Mouse (Mus musculus): Measurements from ENCODE around the gene Gpr179.

Gene Gpr179

DNA sequence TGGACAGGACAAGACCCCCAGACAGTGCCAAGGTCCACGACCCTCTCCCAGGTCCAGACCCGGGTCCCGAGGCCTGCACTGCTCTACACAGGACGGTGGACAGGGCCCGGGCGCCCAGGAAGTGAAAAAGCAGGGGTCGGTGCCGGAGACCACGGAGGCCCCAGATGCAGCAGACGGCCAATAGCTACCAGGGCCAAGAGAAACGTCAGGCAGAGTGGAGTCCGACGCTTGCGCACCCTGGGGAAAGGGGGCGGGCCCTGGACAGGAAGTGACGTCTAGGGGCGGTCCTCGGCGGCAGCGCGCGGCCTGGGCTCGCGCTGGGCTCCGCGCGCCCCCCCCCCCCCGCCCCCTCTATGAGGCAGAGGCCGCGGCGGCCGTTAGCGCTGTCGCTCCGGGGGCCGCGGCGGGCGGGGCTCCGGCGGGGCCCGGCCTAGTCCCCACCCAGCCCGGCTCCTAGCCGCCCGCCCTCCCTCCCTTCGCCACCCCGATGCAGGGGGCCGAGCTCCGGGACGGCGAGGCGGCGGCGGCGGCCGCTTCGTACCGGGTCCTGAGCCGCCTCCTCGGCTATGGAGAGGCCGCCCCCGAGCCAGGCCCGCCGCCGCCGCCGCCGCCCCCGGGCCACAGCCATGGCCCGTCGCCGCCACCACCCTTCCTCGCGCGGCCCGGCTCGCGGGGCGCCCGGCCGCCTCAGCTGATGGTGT is 10.2 kb upstream of the Gpr179 start, which contains the start of gene Socs7:
Gene Socs7 (plus strand): TSS at position 604 of the 701 bp plus-strand sequence.
- in situ Hi-C loops (cut with MboI; ENCODE audit: unreplicated experiment in 2 of 2), result loop anchor here (5.0 kb wide), 1 partner anchor 110 kb away; no protein-coding TSS in a partner anchor

DNA sequence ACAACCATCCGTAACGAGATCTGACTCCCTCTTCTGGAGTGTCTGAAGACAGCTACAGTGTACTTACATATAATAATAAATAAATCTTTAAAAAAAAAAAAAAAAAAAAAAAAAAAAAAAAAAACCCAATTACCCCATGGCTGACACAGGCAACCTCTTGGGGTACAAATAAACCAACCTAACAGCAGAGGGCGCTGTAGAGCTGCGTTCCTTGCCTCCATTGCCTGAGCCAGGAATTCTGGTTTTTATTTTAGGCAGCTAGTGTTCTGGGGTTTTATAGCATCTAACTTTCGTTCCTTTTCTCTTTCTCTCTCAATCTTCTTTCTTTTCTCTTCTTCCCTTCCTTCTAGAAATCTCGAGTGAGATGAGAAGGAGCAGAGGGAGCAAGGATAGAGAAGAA is 5.8 kb upstream of the Gpr179 start:
- in situ Hi-C loops (cut with MboI; ENCODE audit: unreplicated experiment in 2 of 2), result loop anchor here (5.0 kb wide), 3 partner anchors 40 to 265 kb away; no protein-coding TSS in a partner anchor

DNA sequence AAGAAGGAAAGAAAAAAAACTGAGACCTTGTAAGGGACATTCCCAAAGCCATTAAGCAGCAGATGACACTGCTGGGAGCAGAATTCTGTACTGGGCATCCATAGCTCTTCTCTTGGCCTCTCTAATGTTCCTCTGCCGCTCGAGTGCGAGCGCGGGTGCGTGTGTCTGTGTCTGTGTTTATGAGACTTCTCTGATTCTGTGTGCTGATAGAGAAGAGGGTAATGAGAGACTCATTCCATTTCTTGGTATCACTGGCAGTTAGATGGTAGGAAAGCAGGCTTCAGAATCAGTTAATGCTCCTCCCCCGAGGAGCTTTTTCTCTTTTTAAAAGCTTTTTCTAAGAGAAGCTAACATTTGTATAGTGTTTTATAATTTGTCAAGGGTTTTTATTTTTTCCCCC is 3.4 kb upstream of the Gpr179 start:
- in situ Hi-C loops (cut with MboI; ENCODE audit: unreplicated experiment in 2 of 2), result loop anchor here (5.0 kb wide), 3 partner anchors 42 to 267 kb away; no protein-coding TSS in a partner anchor

DNA sequence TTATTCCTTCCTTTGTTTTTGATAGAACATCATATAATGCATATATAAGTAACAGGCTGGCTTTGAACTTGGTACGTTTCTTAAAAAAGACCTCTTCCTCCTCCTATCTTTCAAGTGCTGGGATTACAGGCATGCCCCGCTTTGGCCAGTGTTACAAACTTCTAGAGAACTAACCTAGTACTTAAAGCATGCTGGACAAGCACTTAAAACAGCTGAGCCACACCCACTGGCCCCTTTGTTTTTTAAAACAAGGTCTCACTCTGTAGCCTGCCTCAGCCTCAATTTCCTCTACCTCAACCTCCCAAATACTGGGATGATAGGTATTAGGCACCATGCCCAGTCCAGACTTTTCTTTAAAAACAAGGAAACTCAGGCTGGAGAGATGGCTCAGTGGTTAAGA is 2.8 kb upstream of the Gpr179 start:
- in situ Hi-C loops (cut with MboI; ENCODE audit: unreplicated experiment in 2 of 2), result loop anchor here (5.0 kb wide), 3 partner anchors 43 to 268 kb away; no protein-coding TSS in a partner anchor

DNA sequence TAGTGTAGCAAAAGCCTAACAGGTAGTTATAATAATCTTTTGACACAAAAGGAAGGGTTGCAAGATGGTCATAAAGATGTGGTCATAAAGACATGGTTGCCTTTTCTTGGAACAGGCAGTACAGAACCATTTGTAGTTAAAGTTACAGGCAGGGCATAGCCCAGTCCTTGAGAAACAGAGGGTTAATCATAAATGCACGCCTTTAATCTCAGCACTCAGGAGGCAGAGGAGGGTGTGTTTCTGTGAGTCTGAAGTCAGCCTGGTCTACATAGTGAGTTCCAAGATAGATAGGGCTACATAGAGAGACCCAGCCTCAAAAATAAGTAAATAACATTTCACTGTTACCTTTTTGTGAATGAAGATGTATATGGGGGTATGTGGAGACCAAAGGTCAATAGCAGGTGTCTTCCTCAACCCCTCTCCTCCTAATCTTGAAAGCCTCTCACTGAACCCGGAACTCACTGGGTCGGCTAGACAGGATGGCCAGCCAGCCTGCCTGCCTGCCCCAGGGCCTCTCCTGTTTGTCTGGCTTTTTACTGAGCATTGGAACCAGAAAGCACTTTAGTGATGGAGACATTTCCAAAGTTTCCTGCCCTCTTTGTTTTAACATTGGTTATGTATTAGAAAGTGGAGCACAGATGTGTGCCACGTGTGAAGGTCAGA is 1.2 kb upstream of the Gpr179 start:
- in situ Hi-C loops (cut with MboI; ENCODE audit: unreplicated experiment in 2 of 2), result no loop called here

DNA sequence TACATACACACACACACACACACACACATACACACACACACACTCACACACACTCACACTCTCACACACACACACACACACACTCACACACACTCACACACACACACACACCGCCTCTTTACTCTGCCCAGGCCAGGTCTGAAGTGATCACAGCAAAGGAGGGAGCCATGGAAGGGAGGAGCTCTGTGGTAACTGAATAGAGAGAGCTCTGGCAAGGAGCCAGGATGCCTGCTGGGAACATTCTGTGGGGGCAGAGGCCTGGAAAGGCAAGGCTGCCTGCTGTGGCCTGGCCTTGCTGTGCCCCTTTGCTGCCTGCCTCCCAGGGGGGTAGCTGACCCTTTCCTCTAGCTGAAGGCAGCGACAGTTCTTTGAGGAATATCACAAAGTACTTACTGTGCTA is 1.8 kb downstream of the Gpr179 start:
- in situ Hi-C loops (cut with MboI; ENCODE audit: unreplicated experiment in 2 of 2), result no loop called here

DNA sequence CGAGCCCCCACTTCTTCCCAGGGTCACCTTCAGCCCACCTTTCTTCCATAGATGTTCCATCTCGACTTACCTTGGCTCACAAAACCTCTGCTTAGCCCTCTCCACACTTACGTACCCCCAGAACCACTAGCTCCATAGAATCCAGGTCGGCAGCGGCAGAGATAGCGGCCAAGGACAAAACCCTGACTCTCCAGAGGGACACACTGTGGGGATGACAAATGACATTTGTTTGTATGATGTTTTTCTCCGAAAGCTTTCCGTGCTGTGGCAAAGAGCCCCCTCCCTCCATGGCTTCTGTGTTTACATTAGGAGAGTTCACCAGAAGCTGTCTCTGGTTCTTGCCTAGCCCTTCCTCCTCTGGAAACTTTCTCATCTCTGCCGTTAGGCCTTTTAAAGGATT is 4.6 kb downstream of the Gpr179 start:
- in situ Hi-C loops (cut with MboI; ENCODE audit: unreplicated experiment in 2 of 2), result no loop called here

DNA sequence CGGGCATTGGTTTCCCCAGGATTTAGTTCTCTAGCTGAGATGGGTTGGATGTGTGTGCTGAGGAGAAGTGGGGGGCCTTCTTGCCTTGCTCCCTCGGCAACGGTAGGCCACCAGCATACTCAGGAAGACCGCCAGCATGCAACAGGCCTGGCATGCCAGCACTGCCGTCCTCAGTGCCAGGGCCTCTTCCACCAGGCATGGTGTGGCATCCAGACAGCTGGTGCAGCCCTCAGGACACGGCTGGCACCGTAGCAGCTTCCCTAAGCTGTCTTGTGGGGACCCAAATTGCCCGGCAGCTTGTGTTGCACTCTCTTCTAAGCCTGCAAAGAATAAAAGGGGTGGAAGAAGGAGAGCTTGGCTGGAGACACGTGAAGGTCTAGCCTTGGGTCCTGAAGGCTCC is 5.5 kb downstream of the Gpr179 start:
- in situ Hi-C loops (cut with MboI; ENCODE audit: unreplicated experiment in 2 of 2), result no loop called here

DNA sequence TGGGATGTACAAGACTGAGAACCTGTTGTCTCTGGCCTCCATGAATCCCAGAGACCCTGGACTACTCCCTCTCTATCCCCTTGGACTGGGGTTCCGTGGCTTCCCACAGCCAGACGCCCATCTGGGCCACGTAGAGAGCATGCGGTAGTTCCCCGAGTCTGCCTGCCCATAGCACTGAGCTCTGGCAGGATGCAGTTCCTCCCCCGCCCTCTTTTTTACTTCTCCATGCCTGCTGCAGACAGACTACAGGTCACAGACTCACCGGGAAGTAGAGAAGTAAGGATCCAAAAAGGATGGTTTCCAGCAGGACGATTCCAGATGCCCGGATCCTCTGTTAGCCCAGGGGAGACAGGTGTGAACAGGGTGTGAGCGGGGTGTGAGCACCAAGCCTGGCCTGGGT is 6.4 kb downstream of the Gpr179 start:
- in situ Hi-C loops (cut with MboI; ENCODE audit: unreplicated experiment in 2 of 2), result no loop called here

DNA sequence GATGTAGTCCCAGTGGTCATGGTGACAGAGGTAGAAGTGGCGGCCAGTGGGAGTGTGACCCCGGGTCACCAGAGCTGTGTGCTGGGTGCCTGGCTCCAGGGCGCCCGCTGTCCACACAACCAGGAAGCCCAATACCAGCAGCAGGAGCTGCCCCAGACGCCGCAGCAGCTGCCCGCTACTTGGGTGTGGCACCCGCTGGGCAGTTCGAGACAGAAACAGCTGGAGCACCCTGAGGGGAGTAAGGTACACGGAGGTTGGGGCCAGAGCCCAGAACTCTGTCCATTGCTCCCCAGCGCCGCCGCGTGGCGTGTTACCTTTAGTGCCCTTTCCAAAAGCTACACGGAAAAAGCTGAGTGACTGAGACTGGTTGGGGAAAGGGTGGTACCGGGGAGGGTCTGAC is 8.3 kb downstream of the Gpr179 start:
- in situ Hi-C loops (cut with MboI; ENCODE audit: unreplicated experiment in 2 of 2), result no loop called here

DNA sequence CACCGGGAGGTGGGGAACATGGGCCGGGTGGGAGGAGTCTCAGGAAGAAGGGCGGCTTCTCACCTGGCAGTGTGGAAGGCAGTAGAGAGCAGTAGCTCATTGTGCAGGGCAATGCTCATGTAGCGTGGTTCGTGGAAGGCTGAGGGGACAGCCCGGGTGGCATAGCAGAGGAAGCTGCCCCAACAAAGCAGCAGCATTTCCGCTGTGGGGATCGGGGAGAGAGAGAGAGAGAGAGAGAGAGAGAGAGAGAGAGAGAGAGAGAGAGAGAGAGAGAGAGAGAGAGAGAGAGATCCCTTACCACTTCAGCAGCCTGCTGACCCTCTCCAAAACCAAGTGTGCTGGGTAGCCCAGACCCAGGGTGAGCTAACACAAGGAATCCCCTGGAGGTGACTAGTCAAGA is 8.7 kb downstream of the Gpr179 start:
- in situ Hi-C loops (cut with MboI; ENCODE audit: unreplicated experiment in 2 of 2), result no loop called here

DNA sequence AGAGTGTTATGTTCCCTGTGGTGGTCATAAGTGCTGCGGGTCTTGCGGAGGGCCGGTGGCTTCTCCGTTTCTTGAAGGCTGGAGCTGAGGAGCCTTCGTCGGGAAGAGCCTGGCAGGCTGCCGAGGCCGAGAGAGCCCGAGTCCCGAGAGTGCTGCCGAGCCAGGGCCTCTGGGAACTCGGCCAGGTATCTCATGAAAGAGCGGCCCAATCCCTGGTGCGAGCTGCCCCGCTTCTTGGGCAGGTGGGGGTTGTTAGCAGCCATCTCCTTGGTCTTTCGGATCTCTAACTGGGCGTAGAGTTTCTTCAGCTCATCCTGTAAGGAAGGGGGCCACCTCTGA is 12.9 kb downstream of the Gpr179 start:
- in situ Hi-C loops (cut with MboI; ENCODE audit: unreplicated experiment in 2 of 2), result no loop called here

DNA sequence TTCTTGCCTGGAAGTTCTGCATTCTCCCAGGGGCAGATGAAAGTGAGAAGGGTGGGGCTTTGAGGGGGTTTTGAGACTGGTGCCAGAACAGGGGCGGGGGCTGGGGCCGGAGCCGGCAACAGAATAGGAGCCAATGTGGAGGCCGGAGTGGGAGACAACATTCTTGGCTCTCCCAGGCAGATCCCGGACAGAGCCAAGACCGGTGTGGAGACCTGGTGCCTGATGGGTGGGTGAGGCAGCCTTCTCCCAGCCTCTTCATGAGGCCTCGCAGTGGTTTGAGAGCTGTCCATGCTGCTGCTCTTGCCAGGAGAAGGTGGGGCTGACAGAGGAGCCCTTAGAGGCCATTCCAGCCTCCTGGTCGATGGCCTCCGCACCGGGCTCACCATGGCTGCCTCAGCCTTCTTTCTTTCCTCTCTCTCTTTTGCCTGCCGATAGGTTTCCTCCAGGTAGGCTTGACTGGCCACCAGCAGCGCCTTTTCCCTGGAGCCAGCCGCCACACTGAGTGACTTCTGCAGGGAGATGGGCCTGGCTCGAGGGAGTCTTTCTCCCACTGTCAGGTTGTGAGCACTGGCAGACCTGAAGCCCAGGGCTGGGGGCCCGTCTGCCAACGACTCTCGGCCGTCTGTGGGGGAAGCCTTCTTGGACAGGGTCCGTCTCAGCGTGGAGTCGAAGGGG is 13.4 kb downstream of the Gpr179 start:
- in situ Hi-C loops (cut with MboI; ENCODE audit: unreplicated experiment in 2 of 2), result no loop called here

DNA sequence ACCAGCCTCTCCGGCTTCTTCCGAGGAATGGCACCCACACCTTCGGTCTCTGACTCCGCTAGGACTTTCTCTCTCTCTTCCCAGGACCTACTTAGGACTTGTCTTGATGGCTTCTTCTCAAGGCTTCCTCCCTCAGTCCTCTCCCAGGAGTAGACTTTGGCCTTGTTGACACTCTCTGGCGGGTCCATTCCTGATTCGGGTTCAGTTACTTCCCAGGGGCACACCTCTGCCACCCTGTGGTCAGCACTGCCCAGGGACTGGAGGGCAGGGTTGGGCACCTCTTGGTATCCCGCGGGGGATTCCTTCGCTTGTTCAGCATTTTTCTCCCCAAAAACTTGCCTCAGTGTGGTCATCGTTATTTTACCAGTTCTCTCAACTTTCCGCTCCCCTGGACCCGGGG is 14.5 kb downstream of the Gpr179 start:
- in situ Hi-C loops (cut with MboI; ENCODE audit: unreplicated experiment in 2 of 2), result no loop called here

DNA sequence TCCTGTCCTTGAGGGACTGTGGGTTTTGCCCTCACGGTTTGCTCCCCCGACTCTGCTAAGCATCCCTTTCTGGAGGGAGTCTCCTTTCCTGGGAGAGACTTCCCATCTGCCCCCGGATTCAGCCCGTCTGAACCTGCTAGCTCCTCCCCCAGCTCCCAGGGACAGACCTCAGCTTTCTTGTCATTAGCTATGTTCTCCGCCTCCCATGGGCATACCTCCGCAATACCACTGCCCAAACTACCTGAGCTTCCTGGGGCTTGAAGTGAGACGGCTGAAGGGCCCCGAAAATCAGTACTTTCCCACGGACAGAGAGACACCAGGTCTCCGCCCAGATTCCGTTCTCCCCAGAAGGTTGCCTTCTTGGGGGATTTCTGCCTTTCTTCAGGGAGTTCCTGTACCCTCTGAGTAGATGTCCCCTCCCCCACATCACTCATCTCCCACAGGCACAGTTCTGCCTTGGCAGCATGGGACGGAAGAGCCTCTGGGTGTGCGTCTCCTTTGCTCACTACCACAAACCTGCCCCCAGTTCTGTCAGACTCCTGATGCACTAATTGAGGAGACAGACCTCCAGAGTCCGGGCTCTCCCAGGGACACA is 15.0 kb downstream of the Gpr179 start:
- in situ Hi-C loops (cut with MboI; ENCODE audit: unreplicated experiment in 2 of 2), result no loop called here

DNA sequence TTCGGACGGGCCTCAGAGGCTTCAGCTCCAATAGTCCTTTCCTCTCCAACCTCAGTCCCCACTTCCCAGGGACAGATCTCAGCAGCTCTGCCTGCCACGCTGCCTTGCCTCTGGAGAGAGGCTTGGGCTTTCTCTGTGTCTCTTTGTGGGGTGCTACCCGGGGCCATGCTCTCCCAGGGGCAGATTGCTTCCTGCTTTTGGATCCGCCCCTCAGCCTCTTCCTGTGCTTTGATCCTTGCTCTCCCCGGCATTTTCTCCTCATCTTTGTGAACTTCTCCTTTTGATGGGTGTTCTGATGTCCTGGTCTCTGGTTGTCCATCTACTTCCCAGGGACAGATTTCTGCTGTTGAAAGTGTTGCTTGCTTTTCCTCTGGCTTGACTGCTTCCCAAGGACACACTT is 15.6 kb downstream of the Gpr179 start:
- in situ Hi-C loops (cut with MboI; ENCODE audit: unreplicated experiment in 2 of 2), result no loop called here

DNA sequence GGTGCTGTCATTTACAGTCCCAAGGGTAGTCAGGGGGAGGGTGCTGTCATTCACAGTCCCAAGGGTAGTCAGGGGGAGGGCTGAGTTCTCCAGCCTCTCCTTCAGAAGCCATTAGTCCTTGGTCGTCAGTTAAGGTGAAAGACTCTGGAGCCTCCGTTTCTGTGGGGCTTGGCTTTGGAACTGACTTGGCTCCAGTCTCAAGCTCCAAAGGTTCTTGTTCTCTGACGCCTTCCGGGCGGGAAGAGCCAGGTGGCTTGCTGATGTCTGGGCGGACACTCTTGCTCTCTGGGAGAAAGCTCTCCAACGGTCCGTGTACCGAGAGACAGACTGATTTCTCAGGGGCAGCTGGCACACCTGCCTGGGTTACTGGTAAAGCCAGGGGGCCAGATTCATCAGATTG is 17.5 kb downstream of the Gpr179 start:
- in situ Hi-C loops (cut with MboI; ENCODE audit: unreplicated experiment in 2 of 2), result no loop called here

DNA sequence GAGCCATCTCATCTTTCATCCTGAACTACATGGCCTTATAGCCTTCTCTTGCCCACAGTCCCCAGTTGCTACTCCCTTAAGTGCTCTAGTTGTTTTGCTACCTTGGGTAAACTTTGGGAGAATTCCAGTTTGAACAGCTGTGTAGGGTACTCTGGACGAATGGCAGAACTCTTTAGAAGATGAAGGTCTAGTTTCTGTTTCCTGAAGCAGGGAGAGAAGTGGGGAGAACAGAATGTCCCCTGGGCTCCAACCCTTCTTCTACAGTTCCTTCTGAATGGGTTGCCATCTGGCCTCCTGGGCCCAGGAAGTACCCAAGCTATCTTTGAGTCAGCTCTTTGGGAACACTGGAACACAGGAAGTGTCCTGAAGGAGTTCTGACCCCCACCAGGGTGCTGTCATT is 18.0 kb downstream of the Gpr179 start:
- in situ Hi-C loops (cut with MboI; ENCODE audit: unreplicated experiment in 2 of 2), result no loop called here

DNA sequence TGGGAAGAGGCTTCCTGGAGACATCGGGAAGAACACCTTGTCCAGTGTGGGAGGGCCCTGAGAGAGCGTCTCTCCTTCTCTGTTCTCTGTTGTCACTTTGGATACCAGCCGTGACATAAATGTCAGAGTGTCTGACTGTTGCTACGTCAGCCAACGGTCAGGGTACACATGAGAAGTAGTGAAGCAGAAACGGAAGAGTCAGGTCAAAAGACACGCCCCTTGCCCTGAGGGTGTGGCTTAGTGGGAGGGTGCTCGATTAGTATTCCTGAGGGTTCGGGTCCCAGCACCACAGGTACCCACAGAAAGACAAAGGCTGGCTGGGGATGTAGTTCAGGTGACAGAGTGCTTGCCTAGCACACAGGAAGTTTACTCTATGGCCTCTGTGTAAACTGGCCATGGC is 18.8 kb downstream of the Gpr179 start:
- in situ Hi-C loops (cut with MboI; ENCODE audit: unreplicated experiment in 2 of 2), result no loop called here

DNA sequence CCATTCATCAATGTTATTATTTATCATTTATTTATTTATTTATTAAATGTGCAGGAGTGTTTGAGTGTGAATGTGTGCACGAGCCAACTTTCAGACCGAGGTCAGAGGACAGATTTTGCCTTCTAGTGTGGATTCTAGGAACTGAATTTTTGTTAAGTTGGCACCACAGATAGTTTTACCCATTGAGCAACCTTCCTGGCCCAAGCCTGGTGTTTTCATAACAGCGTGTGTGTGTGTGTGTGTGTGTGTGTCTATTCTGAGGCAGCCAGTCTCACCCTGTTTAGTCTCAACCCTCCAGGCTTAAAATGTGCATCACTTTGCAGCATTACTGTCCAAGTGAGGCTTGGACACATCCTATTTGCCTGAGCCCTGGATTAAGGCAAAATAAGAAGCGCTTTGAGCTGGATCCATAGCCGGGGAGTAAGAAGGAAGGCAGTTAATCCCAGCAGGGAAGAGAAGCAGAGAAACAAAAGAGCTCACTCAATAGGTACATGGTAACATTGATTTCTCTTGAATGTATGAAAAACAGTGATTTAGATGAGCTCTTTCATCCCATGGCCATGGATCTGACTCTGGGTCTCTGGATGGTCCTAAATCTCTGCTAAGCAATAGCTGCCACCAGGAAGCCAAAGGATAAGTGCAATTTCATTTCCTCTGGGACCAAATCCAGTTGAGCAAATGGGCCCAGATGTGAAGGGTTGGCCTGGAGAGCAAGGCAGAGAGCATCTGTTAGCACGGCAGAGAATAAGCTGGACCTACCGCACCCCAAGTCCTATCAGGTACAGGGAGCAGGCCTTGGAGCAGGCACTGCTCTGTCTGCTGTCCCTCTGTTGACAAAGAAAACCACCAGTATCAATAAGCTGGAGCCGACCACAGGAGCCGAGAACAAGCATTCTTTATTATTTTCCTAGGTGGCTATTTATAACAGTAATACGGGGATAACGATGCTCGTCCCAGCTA is 20.4 kb downstream of the Gpr179 start:
- in situ Hi-C loops (cut with MboI; ENCODE audit: unreplicated experiment in 2 of 2), result no loop called here
